Mouse (Mus musculus) embryonic facial prominence, embryonic 15.5 days (tissue): ENCODE measurements around the gene Lrp2. TPM values are rescaled to one million over a fixed set of nuclear protein-coding genes. Genes with fewer than 3 reads are reported as not detected.

ENCODE experiments used
- ATAC-seq: fragments of 200-750 bp; cut with Nextera tagmentation; 2 replicates; pipeline ENCODE4 v1.8.0; 2017; ENCODE audit warnings: low read depth, moderate TSS enrichment; ENCODE audit not compliant: insufficient number of reproducible peaks, low FRiP score, low TSS enrichment
- H3K27ac ChIP-seq: fragments of 300-500 bp; sonication (generic); replicated peaks from 2 replicates; pipeline ENCODE4 v1.5.1; 2015; ENCODE audit warnings: mild to moderate bottlenecking, inconsistent platforms
- H3K27me3 ChIP-seq: fragments of 300-500 bp; sonication (generic); 2 replicates; pipeline ENCODE4 v1.6.1; 2015; ENCODE audit warnings: inconsistent platforms
- H3K36me3 ChIP-seq: fragments of 300-500 bp; sonication (generic); 2 replicates; pipeline ENCODE4 v1.6.1; 2015; ENCODE audit warnings: mild to moderate bottlenecking, inconsistent platforms
- H3K4me1 ChIP-seq: fragments of 300-500 bp; sonication (generic); 2 replicates; pipeline ENCODE4 v1.6.1; 2015; ENCODE audit warnings: inconsistent platforms
- H3K4me2 ChIP-seq: fragments of 300-500 bp; sonication (generic); replicated peaks from 2 replicates; pipeline ENCODE4 v1.6.1; 2015; ENCODE audit warnings: mild to moderate bottlenecking, inconsistent platforms
- H3K4me3 ChIP-seq: fragments of 300-500 bp; sonication (generic); replicated peaks from 2 replicates; pipeline ENCODE4 v1.5.1; 2015; ENCODE audit warnings: mild to moderate bottlenecking, inconsistent platforms
- H3K9ac ChIP-seq: fragments of 300-500 bp; sonication (generic); 2 replicates; pipeline ENCODE4 v1.6.1; 2015; ENCODE audit warnings: inconsistent platforms
- H3K9me3 ChIP-seq: fragments of 300-500 bp; sonication (generic); replicated peaks from 2 replicates; pipeline ENCODE4 v1.6.1; 2016; ENCODE audit warnings: inconsistent platforms
- WGBS: fragments of 180-500 bp; shearing (Covaris S2); methylation state at CpG from one replicate; pipeline ENCODE4 v1.1.7; 2015; 5-methylcytosine and 5-hydroxymethylcytosine counted together
- polyA plus RNA-seq: library from polyadenylated mRNA; unstranded; fragments of >200 nt; fragmentation: Nextera tagmentation; extraction: Ambion mirVana; gene quantifications from 2 replicates; pipeline ENCODE4 v1.2.1, GENCODE M21; 2015

Gene Lrp2
- 0.30 and 0.37 TPM in 2 replicates for polyA plus RNA-seq

- under 1% methylated on average over 45 of the region's 45 CpGs for WGBS
- ATAC-seq, result peak; percentile 59; the same call in 1 of the 2 replicates
- peak within 1 kb of the TSS; percentile 2; the same call in 1 of the 2 replicates for H3K9ac ChIP-seq
- peak within 1 kb of the TSS; percentile 52 for H3K4me3 ChIP-seq
- peaks cover 76% of the 10 kb centered on the region for H3K27me3 ChIP-seq
- H3K4me1 ChIP-seq, result peaks cover 36% of the 10 kb centered on the region
- peak within 1 kb of the TSS; percentile 98 for H3K4me2 ChIP-seq
- no peaks in the 10 kb centered on the region for H3K36me3 ChIP-seq
- H3K27ac ChIP-seq, result no peak within 1 kb of the TSS
- H3K9me3 ChIP-seq, result no peaks in the 10 kb centered on the region
Measured at GRCm38 (mm10) chr2:69585886-69586398, at the start of gene Lrp2. Gene Lrp2 (minus strand): TSS chr2:69586065.

GRCm38 (mm10) chr2:69635064-69635701, 49.3 kb upstream of the Lrp2 start:
- Histone ChIP-seq H3K4me2 (peak overlapping the region; percentile 40), H3K4me3 (peak overlapping the region; percentile 44), H3K36me3 (no peaks in the 10 kb centered on the region), H3K27ac (no peak overlapping the region), H3K27me3 (0 out of 2 replicates have a peak, but pooled peaks cover 3% of the 10 kb centered on the region), H3K9ac (no peak overlapping the region), H3K4me1 (no peaks in the 10 kb centered on the region), H3K9me3 (no peaks in the 10 kb centered on the region)
- 8% methylated on average over 11 of the region's 11 CpGs for WGBS
- peak; percentile 27; the same call in 1 of the 2 replicates for ATAC-seq

DNA sequence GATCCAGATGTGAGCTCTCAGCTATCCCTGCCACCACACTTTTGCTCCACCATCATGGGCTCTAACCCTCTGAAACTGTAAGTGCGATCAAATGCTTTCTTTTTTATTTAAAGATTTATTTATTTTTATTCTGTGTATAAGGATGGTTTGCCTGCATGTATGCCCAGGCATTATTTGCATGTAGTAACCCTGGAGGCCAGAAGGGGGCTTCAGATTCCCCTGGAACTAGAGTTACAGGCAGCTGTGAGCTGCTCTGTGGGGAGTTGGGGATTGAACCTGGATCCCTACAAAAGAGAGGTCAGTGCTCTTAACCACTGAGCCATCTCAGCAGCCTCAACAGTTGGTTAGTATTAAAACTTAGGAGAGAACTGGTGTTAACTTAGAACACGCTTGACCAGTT, 45.6 kb upstream of the Lrp2 start:
- H3K27me3 ChIP-seq, result 0 out of 2 replicates have a peak, but pooled peaks cover 3% of the 10 kb centered on the region
- ATAC-seq, result no peak
- no peak overlapping the region for H3K27ac ChIP-seq
- no peak overlapping the region for H3K4me2 ChIP-seq
- H3K9ac ChIP-seq, result no peak overlapping the region
- H3K4me1 ChIP-seq, result no peaks in the 10 kb centered on the region
- H3K36me3 ChIP-seq, result no peaks in the 10 kb centered on the region
- 80% methylated on average over 2 of the region's 2 CpGs for WGBS
- H3K9me3 ChIP-seq, result no peaks in the 10 kb centered on the region
- H3K4me3 ChIP-seq, result no peak overlapping the region

GRCm38 (mm10) chr2:69630792-69631191, 44.9 kb upstream of the Lrp2 start:
- H3K27ac ChIP-seq, result 0 out of 2 replicates have a peak overlapping the region, but pooled peaks have one; percentile 22
- H3K36me3 ChIP-seq, result no peaks in the 10 kb centered on the region
- no peak for ATAC-seq
- no peaks in the 10 kb centered on the region for H3K4me1 ChIP-seq
- no peak overlapping the region for H3K4me3 ChIP-seq
- 71% methylated on average over 5 of the region's 5 CpGs for WGBS
- H3K9me3 ChIP-seq, result no peaks in the 10 kb centered on the region
- no peak overlapping the region for H3K4me2 ChIP-seq
- 0 out of 2 replicates have a peak, but pooled peaks cover 3% of the 10 kb centered on the region for H3K27me3 ChIP-seq
- no peak overlapping the region for H3K9ac ChIP-seq

DNA sequence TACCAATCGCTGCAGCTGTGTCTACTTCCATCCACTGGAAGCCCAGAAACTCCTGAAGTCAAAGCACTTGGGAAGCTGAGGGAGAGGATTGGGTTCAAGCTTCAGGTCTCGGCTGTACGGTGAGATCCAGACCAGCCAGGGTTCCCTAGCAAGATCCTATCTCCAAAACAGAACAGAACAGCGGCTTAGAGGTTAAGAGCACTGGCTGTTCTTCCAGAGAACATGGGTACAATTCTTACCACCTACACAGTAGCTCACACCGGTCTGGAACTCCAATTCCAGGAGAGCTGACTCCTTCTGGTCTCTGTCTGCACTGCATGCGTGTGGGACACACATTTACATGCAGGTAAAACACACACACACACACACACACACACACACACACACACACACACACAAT, 44.0 kb upstream of the Lrp2 start:
- H3K9ac ChIP-seq, result no peak overlapping the region
- no peak for ATAC-seq
- 87% methylated on average over 6 of the region's 6 CpGs for WGBS
- H3K4me2 ChIP-seq, result no peak overlapping the region
- 0 out of 2 replicates have a peak, but pooled peaks cover 3% of the 10 kb centered on the region for H3K27me3 ChIP-seq
- H3K4me1 ChIP-seq, result no peaks in the 10 kb centered on the region
- no peaks in the 10 kb centered on the region for H3K36me3 ChIP-seq
- no peak overlapping the region for H3K4me3 ChIP-seq
- H3K27ac ChIP-seq, result no peak overlapping the region
- H3K9me3 ChIP-seq, result no peaks in the 10 kb centered on the region

- ATAC-seq, result no peak; the same call in 1 of the 2 replicates
- Histone ChIP-seq H3K27ac (no peak overlapping the region), H3K27me3 (no peaks in the 10 kb centered on the region), H3K4me3 (no peak overlapping the region), H3K9ac (no peak overlapping the region), H3K4me1 (no peaks in the 10 kb centered on the region), H3K9me3 (no peaks in the 10 kb centered on the region), H3K36me3 (no peaks in the 10 kb centered on the region), H3K4me2 (no peak overlapping the region)
- WGBS, result 74% methylated on average over 17 of the region's 17 CpGs
Measured at GRCm38 (mm10) chr2:69629215-69629614, 43.4 kb upstream of the Lrp2 start.

GRCm38 (mm10) chr2:69619286-69619685, 33.4 kb upstream of the Lrp2 start:
- Histone ChIP-seq H3K9ac (no peak overlapping the region), H3K4me1 (no peaks in the 10 kb centered on the region), H3K36me3 (no peaks in the 10 kb centered on the region), H3K4me2 (no peak overlapping the region), H3K27ac (no peak overlapping the region), H3K9me3 (no peaks in the 10 kb centered on the region), H3K27me3 (no peaks in the 10 kb centered on the region), H3K4me3 (no peak overlapping the region)
- ATAC-seq, result no peak

DNA sequence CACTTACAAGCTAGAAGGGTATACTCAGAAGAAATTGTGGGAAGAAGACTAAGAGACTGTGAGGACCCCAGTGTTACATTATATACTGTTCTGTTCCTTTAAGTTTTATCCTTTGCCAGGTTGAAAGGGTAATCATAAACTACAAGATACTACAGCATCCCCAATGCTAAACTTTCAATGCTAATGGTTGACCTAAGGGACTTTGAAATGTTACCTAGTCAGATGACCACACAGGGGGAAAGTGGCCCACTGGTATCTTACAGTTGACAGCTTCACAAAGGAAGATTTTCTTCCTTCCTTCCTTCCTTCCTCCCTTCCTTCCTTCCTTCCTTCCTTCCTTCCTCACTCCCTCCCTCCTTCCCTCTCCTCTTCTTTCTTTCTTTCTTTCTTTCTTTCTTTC, 32.5 kb upstream of the Lrp2 start:
- Histone ChIP-seq H3K27me3 (no peaks in the 10 kb centered on the region), H3K9ac (no peak overlapping the region), H3K4me3 (no peak overlapping the region), H3K4me1 (no peaks in the 10 kb centered on the region), H3K9me3 (no peaks in the 10 kb centered on the region), H3K36me3 (no peaks in the 10 kb centered on the region), H3K4me2 (no peak overlapping the region), H3K27ac (no peak overlapping the region)
- no peak for ATAC-seq

- Histone ChIP-seq H3K4me3 (no peak overlapping the region), H3K4me2 (no peak overlapping the region), H3K9ac (no peak overlapping the region), H3K27ac (no peak overlapping the region), H3K36me3 (no peaks in the 10 kb centered on the region), H3K27me3 (no peaks in the 10 kb centered on the region), H3K9me3 (no peaks in the 10 kb centered on the region), H3K4me1 (no peaks in the 10 kb centered on the region)
- ATAC-seq, result no peak
- WGBS, result 58% methylated on average over 4 of the region's 4 CpGs
Measured at GRCm38 (mm10) chr2:69613237-69613636, 27.4 kb upstream of the Lrp2 start.

DNA sequence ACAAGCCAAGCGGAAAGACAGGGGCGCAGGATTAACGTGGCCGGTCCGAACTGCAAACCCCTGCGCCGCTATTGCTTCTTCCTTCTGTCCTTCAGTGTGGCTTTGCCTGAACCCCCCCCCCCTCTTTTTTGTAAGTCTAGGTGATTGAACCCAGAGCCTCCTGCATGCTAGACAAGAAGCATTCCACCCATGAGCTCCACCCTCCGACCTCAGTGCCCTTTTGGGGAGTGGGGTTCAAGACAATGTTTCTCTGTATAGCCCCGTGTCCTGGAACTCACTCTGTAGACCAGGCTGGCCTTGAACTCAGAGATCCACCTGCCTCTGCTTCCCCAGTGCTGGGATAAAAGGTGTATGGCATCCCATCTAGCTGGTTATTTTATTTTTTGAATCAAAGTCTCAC, 26.9 kb upstream of the Lrp2 start:
- no peaks in the 10 kb centered on the region for H3K9me3 ChIP-seq
- H3K36me3 ChIP-seq, result no peaks in the 10 kb centered on the region
- H3K27me3 ChIP-seq, result no peaks in the 10 kb centered on the region
- H3K27ac ChIP-seq, result no peak overlapping the region
- WGBS, result 49% methylated on average over 9 of the region's 9 CpGs
- H3K9ac ChIP-seq, result no peak overlapping the region
- H3K4me3 ChIP-seq, result no peak overlapping the region
- no peak for ATAC-seq
- no peaks in the 10 kb centered on the region for H3K4me1 ChIP-seq
- no peak overlapping the region for H3K4me2 ChIP-seq

DNA sequence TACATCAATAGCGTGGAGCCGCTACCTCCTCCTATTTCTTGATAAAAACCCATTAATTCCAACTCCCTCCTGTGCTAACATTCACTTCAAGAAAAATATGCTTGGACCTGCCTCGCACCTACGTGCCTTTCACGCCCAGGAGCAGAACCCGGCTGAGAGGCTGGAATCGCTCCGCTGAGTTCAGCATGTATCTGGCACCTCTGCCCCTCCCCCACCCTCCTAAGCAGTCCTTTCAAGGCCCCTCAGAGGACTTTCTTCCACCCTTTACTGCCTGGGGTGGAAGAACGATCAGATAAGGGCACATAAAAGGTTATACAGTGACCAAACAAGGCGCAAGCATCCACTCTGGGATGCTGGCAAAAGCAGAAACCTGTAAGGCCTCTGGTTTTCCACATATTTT, 26.4 kb upstream of the Lrp2 start:
- no peak for ATAC-seq
- H3K27me3 ChIP-seq, result no peaks in the 10 kb centered on the region
- H3K36me3 ChIP-seq, result no peaks in the 10 kb centered on the region
- H3K4me2 ChIP-seq, result no peak overlapping the region
- no peak overlapping the region for H3K27ac ChIP-seq
- 14% methylated on average over 10 of the region's 10 CpGs for WGBS
- no peaks in the 10 kb centered on the region for H3K9me3 ChIP-seq
- H3K4me3 ChIP-seq, result no peak overlapping the region
- H3K9ac ChIP-seq, result no peak overlapping the region
- H3K4me1 ChIP-seq, result no peaks in the 10 kb centered on the region

DNA sequence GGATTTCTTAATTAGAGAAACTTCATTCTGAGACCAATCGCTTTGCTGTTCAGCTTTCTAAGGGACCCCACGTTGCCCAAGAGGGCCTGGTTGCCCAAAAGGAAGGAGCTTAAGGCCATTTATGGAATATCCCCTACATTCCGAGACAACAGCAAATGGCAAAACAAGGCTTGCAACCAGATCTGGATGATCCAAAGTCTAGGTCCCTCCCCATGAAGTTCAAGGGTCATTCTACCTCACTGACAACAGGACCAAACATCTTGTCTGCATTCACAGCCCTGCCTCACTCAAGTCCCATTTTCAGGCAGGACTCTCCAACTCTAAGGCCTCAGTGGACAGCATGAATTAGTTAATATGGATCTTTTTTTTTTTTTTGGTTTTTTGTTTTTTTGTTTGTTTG, 20.8 kb upstream of the Lrp2 start:
- no peak for ATAC-seq
- H3K27me3 ChIP-seq, result no peaks in the 10 kb centered on the region
- H3K4me3 ChIP-seq, result no peak overlapping the region
- no peak overlapping the region for H3K9ac ChIP-seq
- H3K36me3 ChIP-seq, result no peaks in the 10 kb centered on the region
- no peak overlapping the region for H3K4me2 ChIP-seq
- no peak overlapping the region for H3K27ac ChIP-seq
- WGBS, result 78% methylated on average over 3 of the region's 3 CpGs
- no peaks in the 10 kb centered on the region for H3K4me1 ChIP-seq
- no peaks in the 10 kb centered on the region for H3K9me3 ChIP-seq
